Mouse (Mus musculus): ENCODE data around the gene Slc35a3. TPM values are rescaled to one million over a fixed set of nuclear protein-coding genes. Genes with fewer than 3 reads are reported as not detected.
"Not testable (repeated sequence)": the region's sequence is repeated elsewhere in the genome, so short reads cannot be mapped to it uniquely, and the experiment has no call there.

Gene Slc35a3
- total and polyA plus RNA-seq, 3 experiments: 19.2 to 20.3 TPM; not detected in 1

DNA sequence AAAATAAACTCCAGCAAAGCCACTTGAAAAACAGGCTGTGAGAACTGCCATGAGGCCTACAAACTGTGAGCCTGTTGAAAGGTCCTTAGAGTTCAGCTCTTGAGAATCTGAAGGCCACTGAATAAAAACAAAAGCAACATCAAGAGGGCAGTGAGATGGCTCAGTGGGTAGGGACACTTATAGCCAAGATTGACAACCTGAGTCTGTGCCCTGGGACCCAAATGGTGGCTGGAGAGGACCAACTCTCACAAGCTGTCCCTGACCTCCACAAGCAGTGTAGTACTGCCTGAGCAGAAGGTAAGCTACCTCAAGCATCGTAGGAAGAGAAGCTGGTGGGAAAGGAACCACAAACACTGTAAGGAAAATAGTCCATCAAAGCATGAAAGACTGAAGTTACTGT, 31.5 kb downstream of the Slc35a3 start, which contains the start of gene Gm43191 (continued):
- TF ChIP-seq MAX (IDR thresholded peaks at IDR 0.05; ENCODE audit: low read length): no peak

DNA sequence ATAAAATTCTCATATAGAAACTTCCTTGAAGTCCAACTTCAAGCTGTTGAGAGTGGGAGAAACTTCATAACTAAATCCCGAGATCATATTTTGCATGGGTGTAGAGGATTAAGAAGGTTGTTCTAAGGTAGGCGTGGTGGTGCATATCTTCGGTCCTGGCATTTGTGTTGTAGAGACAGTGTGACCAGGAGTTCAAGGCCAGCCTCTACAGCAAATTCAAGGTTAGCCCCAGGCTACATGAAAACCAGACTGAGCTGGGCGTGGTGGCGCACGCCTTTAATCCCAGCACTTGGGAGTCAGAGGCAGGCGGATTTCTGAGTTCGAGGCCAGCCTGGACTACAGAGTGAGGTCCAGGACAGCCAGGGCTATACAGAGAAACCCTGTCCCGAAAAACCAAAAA, 48.4 kb downstream of the Slc35a3 start:
- H3K79me2 ChIP-seq (ENCODE audit: control insufficient read depth, insufficient read depth, low read length, poor library complexity): peaks cover 29% of the 10 kb centered on the region
- H3K27me3 ChIP-seq (ENCODE audit: control insufficient read depth in 1 of 2, insufficient read depth in 2 of 2, low read length in 2 of 2); H3K9ac ChIP-seq (ENCODE audit: control insufficient read depth, low read depth, low read length, poor library complexity, severe bottlenecking); DNase-seq (ENCODE audit: low read depth, low spot score); H3K9me3 ChIP-seq (replicated peaks; ENCODE audit: insufficient read depth, low read length); H3K4me3 ChIP-seq (ENCODE audit: control insufficient read depth in 1 of 2, insufficient read depth in 1 of 2, low read depth in 2 of 2, low read length in 2 of 2); H3K27ac ChIP-seq (ENCODE audit: control insufficient read depth, low read depth, low read length): not testable (repeated sequence)
- H3K4me1 ChIP-seq (ENCODE audit: control insufficient read depth in 1 of 2, insufficient read depth in 2 of 2, low read length in 2 of 2): peaks cover 2 to 19% of the 10 kb centered on the region in 2 experiments; a peak in 2 of 4 replicates
- H3K36me3 ChIP-seq (ENCODE audit: control insufficient read depth in 1 of 2, insufficient read depth in 2 of 2, low read length in 2 of 2): peaks cover 0 to 14% of the 10 kb centered on the region in 2 experiments; a peak in 3 of 4 replicates

DNA sequence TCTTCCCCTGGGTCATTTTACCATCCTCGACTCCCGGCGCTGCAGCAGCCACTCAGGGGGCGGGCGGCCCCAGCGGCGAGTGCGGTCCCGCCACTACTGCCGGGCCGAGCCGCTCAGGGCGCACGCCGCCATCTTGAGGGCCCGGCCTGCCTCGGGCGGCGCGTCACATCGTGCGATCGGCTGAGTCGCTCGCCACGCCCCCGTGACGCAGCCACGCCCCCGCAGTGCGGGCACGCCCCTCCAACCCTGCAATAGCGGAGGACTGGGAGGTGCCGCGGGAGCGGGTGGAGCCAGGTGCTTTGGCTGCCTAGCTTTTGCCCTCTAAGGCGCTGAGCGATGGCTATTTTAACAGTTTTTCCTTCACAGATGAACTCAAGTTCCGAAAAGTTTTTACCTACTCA, 50.2 kb downstream of the Slc35a3 start, which contains the start of gene Mfsd14a:
TSS of gene Mfsd14a (minus strand) at position 215 of the 401 bp plus-strand sequence.
- Histone ChIP-seq H3K9ac (ENCODE audit: control insufficient read depth, low read depth, low read length, poor library complexity, severe bottlenecking) (peak within 1 kb of the TSS; percentile 96), H3K79me2 (ENCODE audit: control insufficient read depth, insufficient read depth, low read length, poor library complexity) (peaks cover 45% of the 10 kb centered on the region), H3K27me3 (ENCODE audit: control insufficient read depth in 1 of 2, insufficient read depth in 2 of 2, low read length in 2 of 2) (no peaks in the 10 kb centered on the region), H3K4me1 (ENCODE audit: control insufficient read depth in 1 of 2, insufficient read depth in 2 of 2, low read length in 2 of 2) (peaks cover 2 to 25% of the 10 kb centered on the region in 2 experiments; a peak in 2 of 4 replicates), H3K27ac (ENCODE audit: control insufficient read depth, low read depth, low read length) (peak within 1 kb of the TSS; percentile 77), H3K36me3 (ENCODE audit: control insufficient read depth in 1 of 2, insufficient read depth in 2 of 2, low read length in 2 of 2) (peaks cover 0 to 21% of the 10 kb centered on the region in 2 experiments; a peak in 3 of 4 replicates), H3K9me3 (replicated peaks; ENCODE audit: insufficient read depth, low read length) (no peaks in the 10 kb centered on the region), H3K4me3 (ENCODE audit: control insufficient read depth in 1 of 2, insufficient read depth in 1 of 2, low read depth in 2 of 2, low read length in 2 of 2) (peak within 1 kb of the TSS; percentile 91 to 95)
- DNase-seq (ENCODE audit: low read depth, low spot score): peak; percentile 97
- no peak for TF ChIP-seq RAD21 (IDR thresholded peaks at IDR 0.05; ENCODE audit: low read depth, low read length)
- peak; percentile 88 for TF ChIP-seq ZMIZ1 (IDR thresholded peaks at IDR 0.05; ENCODE audit: low read depth, low read length)
- peak; percentile 45; the same call in 1 of the 2 replicates for TF ChIP-seq TBP (IDR thresholded peaks at IDR 0.05; ENCODE audit: low read depth, low read length)
- peak; percentile 87 for TF ChIP-seq NELFE (IDR thresholded peaks at IDR 0.05; ENCODE audit: low read depth, low read length)
- no peak for TF ChIP-seq MAZ (IDR thresholded peaks at IDR 0.05; ENCODE audit: low read depth, low read length)
- TF ChIP-seq RCOR1 (IDR thresholded peaks at IDR 0.05; ENCODE audit: low read depth, low read length): 0 out of 2 replicates have a peak, but pooled peaks have one; percentile 26
- no peak for TF ChIP-seq TAL1 (IDR thresholded peaks at IDR 0.05; ENCODE audit: low read length)
- TF ChIP-seq ZC3H11A (IDR thresholded peaks at IDR 0.05; ENCODE audit: low read depth, low read length): no peak
- no peak for TF ChIP-seq CHD2 (IDR thresholded peaks at IDR 0.05; ENCODE audit: low read length)
- TF ChIP-seq MEF2A (IDR thresholded peaks at IDR 0.05; ENCODE audit: extremely low read depth, insufficient replicate concordance, low read depth, low read length, poor library complexity, severe bottlenecking): 0 out of 2 replicates have a peak, but pooled peaks have one; percentile 35
- no peak for TF ChIP-seq POLR2AphosphoS5 (IDR thresholded peaks at IDR 0.05; ENCODE audit: borderline replicate concordance, low read depth, low read length)
- 0 out of 2 replicates have a peak, but pooled peaks have one; percentile 5 for TF ChIP-seq MYB (IDR thresholded peaks at IDR 0.05; ENCODE audit: low read depth, low read length)
- peak; percentile 68; the same call in 1 of the 2 replicates for TF ChIP-seq SIN3A (IDR thresholded peaks at IDR 0.05; ENCODE audit: low read length)
- TF ChIP-seq ZKSCAN1 (IDR thresholded peaks at IDR 0.05; ENCODE audit: low read depth, low read length): no peak
- TF ChIP-seq KAT2A (conservative IDR thresholded peaks at IDR 0.05; ENCODE audit: low read depth, low read length): no peak; the same call in 1 of the 2 replicates
- no peak for TF ChIP-seq ELF1 (IDR thresholded peaks at IDR 0.05; ENCODE audit: low read depth, low read length)
- TF ChIP-seq EP300 (IDR thresholded peaks at IDR 0.05; ENCODE audit: low read depth in 1 of 2, low read length in 2 of 2): no peak
- no peak for TF ChIP-seq GABPA (IDR thresholded peaks at IDR 0.05; ENCODE audit: low read depth, low read length)
- no peak for TF ChIP-seq JUND (IDR thresholded peaks at IDR 0.05; ENCODE audit: low read depth, low read length)
- no peak for TF ChIP-seq E2F4 (IDR thresholded peaks at IDR 0.05; ENCODE audit: borderline replicate concordance, low read depth, low read length)
- no peak for TF ChIP-seq USF2 (IDR thresholded peaks at IDR 0.05; ENCODE audit: borderline replicate concordance in 1 of 2, insufficient read depth in 1 of 2, low read depth in 1 of 2, low read length in 2 of 2)
- no peak for TF ChIP-seq MAFK (IDR thresholded peaks at IDR 0.05; ENCODE audit: borderline replicate concordance, low read depth, low read length)
- no peak for TF ChIP-seq CTCF (IDR thresholded peaks at IDR 0.05 in 2 of 3, conservative IDR thresholded peaks at IDR 0.05 in 1 of 3; ENCODE audit: control insufficient read depth in 1 of 3, insufficient read depth in 1 of 3, low read depth in 2 of 3, low read length in 3 of 3, poor library complexity in 1 of 3, severe bottlenecking in 1 of 3)
- TF ChIP-seq MAX (IDR thresholded peaks at IDR 0.05; ENCODE audit: low read length): no peak
- TF ChIP-seq MXI1 (IDR thresholded peaks at IDR 0.05; ENCODE audit: low read depth, low read length): no peak; the same call in 1 of the 2 replicates
- no peak for TF ChIP-seq CHD1 (IDR thresholded peaks at IDR 0.05; ENCODE audit: low read depth, low read length)
- peak; percentile 76 for TF ChIP-seq HCFC1 (IDR thresholded peaks at IDR 0.05; ENCODE audit: low read depth, low read length)
- no peak for TF ChIP-seq ZNF384 (IDR thresholded peaks at IDR 0.05; ENCODE audit: low read depth, low read length)
- peak; percentile 92 to 98 for TF ChIP-seq POLR2A (IDR thresholded peaks at IDR 0.05; ENCODE audit: control insufficient read depth in 1 of 2, insufficient read depth in 1 of 2, low read depth in 1 of 2, low read length in 2 of 2, poor library complexity in 1 of 2)
- no peak for TF ChIP-seq SMC3 (IDR thresholded peaks at IDR 0.05; ENCODE audit: low read depth, low read length)
